Mouse (Mus musculus) spleen, adult 12 weeks (tissue): Measurements from ENCODE around the gene Btg2.

ENCODE experiments used
- DNase-seq: peaks from one replicate; pipeline ENCODE4 v3.0.0; 2022; ENCODE audit warnings: low spot score

Gene Btg2

DNA sequence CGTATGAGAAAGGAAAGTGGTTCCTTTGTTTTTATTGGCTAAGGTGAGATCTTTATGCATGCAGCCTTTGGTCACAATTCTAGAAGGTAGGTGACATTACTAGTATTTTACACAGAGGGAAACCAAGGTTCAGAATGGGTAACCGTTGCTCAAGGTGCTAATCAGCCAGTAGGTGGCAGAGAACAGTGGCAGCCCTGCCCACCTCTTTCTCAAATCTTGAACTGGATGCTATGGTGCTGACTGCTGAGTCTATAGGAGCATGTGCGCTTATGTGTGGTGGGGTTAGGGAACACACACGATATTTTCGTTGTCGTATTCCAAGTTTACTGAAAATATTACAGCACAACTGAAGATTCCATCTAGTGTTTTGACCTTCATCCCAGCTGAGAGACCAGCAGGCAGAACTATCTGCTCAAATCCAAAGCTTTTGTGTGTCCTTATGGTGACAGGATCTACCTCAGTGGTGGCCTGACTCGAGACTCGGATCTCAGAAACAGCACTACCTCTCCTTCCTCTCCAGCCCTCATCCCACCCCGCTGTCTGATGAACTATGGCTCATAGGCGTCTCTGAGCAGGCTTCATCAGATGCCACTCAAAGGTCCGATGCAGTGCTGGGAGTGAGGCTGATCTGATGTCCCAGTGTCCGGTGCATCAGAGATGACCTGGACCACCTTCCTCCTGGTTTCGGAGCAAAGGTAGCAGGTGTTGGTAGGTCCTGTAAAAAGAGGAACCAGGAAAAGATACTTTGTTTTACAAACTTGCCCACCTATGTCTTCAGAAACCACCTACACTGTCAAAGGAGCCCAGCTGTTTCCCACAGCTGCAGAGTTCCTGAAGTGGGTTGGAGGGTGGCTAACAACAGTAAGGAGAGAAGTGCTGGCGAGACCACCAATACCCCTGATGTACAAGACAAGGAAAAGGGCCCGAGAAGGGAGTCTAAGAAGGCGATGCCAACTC, 18.9 kb downstream of the Btg2 start:
- DNase-seq = no peak

DNA sequence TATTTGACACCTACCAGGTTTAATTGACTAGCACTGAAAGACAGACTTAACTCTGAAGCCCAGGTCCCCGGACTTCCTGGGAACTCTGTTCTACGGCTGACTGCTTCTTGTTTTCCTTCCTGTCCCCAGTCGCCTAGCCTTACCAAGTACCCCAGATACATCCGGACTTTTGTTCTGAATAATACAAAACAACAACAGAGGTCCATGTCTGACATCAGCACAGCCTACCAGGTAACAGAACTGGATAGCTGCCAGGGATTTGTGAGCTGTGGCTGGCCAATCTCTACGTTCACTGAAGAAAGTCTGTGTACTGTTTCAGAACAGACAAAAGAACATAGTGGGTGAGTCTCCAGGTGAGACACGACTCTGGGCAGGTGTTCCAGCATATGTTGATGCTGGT, 20.1 kb downstream of the Btg2 start:
- no peak for DNase-seq

DNA sequence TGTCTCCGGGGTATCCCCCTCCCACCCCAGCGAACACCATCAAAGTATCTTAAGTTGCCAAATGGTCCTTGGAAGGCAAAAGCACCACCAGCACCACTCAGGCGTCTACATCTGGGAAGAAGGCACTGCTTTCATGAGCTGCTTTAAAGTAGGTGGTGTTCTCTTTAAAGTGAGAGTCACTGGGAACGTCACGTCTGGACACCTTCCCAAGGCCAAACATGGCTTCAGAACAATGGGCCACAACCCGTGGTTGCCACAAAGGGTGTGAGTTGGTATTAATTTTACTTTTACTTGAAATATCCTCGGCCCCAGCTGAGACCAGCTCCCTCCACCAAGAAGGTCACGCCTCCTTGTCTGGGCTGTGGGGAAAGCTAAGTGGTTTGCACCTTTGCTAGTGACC, 21.2 kb downstream of the Btg2 start:
- DNase-seq = no peak

DNA sequence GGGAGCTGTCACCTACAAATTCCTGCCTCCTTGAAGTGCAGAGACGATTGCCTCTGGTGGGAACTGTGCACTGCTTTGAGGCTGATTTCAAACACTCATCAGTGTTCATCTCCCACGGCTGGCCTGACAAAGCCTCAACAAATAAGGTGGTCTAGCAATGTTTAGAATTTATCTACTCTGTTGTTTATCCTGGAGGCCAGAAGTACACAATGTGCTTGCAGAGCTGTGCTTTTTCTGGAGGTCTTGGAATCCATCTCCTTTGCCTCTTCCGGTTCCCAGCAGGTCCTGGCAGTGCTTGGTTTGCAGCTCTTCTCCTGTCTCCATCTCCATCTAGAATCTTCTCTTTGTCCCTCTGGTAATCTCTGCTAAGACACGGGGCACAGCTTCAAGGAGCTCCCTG, 22.6 kb downstream of the Btg2 start:
- no peak for DNase-seq

DNA sequence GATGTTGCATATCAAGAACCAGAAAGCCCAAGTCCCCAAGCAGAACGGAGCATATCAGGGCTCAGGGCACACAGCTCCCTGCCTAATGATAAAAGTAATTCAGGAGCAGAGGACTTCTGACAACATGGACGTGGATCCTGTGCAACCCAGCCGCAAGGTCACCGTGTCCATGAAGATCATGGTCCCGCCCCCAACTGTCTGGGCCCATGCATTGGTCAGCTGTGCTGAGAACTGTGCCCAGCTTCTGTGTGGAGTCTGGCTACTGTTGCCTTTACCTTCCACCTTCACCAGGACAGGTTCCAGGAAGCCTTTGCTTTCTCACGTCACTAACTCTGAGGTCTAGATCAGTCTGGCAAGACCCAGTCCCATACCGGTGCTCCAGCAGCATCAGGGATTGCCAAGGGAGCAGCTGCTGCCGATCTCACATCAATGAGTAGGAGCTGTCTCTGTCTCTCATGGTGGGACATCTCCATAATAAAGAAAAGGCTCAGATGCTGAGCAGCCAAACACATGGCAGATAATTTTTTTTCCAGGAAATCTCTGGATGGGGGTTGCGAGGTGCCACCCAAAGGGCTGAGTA, 23.2 kb downstream of the Btg2 start:
- no peak for DNase-seq

DNA sequence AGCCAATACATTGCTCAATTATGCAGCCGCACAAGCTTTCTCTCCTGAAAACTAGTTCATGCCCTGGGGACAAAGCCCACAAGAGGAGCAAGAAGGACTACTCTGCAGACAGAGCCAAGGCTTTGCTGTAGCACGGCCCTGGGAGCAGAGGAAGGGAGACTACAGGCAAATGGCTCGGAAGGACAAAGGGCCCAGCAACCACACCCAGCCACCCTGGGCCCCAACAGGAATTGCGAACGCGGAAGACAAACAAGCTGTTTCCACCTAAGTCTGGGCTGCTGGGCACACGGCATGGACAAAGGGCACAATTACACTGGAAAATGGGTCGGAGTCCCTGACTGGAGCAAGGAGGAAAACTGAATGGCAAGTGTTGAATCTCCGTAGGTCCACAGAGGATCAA, 23.9 kb downstream of the Btg2 start:
- no peak for DNase-seq

DNA sequence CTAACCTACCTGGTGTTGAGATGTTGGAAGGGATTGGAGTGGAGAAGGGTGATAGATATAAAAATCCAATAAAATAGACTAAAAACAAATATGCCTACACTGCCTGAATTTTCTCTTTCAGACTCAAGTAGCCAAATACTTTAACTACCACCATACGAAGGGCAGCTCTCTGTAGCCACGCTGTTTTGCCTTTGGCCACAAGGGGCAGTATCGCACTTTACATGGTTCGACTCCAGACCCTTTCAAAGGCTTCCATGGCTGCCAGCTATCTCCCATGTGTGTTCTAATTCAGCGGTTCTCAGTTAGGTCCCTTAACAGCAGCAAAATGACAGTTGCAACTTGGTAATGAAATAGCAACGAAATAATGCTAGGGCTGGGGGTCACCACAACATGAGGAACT, 25.7 kb downstream of the Btg2 start:
- DNase-seq = peak; percentile 69

DNA sequence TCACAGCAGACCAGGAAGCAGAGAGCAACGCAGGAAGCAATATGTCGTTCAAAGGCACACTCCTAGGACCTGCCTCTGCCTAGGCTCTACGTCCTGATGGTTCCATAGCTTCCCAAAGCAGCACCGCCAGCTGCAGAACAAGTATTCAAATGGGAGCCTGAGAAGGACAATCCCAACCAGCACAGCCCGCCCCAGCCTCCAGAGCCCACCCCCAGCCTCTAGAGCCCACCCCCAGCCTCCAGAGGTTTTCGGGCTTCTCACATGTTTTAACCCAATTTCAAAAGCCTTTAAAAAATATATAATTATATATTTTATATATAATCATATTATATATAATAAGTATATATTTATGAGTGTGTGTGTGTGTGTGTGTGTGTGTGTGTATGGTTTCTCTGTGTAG, 29.4 kb downstream of the Btg2 start:
- DNase-seq = no peak

DNA sequence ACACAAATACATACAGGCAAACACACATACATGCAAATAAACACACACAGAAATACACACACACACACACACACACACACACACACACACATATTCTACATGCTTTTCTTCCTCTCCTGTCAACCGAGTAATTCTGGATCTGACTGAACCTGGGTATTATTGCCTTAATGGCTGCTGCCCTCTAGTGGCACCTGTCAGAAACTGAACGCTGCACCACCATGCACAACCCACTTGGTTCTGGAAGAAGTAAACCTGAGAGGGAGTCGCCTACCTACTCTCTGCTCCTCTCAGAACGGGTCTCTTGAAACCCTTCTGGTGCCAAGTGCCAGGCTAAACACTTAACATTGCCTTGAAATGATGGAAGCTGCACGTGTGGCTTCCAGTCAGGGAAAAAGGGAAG, 30.2 kb downstream of the Btg2 start:
- DNase-seq = peak; percentile 52

DNA sequence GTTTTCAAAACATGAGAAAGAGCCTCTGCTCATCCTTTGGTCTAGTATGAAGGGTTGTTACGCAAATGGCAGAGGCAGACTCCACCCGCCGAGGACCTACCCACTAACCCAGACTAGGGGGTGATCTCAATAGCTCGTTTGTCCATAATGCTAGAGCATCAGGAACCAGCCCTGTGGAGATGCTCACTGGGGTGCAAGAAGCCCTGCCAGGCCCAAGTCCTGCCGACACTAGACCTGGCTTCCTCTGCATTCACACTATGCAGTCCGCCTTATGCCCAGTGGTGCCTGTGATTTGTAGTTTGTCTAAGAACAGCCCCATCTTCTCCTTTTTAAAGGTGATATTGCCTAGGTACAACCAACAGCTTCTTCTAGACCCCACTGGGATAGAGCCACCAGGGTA, 31.5 kb downstream of the Btg2 start:
- no peak for DNase-seq

DNA sequence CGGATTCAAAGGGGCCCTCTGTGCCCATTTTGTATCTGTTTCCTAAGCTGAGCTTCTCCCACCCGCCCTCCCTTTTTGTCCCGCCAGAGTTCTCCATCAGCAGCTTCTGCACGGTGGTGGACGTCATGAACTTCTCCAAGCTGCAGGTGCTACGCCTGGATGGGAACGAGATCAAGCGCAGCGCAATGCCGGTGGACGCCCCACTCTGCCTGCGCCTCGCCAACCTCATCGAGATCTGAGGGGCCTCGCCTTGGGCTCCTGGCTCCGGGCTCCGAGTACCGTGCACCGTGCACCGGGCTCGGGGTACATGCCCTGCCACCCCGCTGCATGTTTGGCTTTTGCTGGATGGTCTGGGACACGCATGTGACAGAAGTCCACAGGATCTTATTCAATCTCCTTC, 32.5 kb downstream of the Btg2 start:
- no peak for DNase-seq

DNA sequence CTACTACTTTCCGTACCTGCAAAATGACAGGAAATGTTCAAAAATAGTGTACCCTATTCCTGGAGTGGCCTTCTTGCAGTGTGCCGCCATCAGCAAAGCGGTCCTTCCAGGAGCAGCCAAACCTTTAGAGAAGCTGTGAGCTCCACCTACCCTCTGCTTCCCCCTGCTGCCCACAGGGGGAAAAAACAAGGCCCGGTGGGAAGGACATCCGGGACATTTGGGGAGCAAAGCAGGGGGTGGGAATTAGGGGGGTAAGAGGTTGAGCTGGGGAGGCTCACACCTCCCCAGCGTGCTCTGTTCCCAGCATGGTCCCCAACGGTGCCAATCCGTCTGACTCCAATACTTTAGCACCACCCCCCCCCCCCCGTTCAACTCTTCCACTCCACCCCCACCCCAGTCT, 32.9 kb downstream of the Btg2 start:
- no peak for DNase-seq

DNA sequence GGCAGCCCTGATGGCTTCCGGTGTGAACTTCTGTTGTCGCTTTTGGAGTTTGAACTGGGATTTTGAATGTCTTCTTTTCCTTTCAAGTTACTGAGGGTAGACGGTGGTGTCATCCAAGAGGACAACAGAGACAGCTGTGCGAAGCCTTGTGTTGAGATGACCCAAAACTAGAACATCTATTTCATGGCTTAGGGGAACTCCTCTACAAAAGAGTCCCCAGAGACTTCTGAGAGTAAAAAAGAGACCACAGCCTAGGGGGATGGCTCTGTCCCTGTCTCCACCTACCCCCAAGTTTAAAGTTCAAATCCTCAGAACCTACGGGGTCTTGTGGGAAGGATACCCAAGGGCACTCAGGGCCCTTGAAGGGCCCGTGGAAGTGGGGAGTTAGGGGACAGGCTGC, 34.1 kb downstream of the Btg2 start:
- no peak for DNase-seq

DNA sequence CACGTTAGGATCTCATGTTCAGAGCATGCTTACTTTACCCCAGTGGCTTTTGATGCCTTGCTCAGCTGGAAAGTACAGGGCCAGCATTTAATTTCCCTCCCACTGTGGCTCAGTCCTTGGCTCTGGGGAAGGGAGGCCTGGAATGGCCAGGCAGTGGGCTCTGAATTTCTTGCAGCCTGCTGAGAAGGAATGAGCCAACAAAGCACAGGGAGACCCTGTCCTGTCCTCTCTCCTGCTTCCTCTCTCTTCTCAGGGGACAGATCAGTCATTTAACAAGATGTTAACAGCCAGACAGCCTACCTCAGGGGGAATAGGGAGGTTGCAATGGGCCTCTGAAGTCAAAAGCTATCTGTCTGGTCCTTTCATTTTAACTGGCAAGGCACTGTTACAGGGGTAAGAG, 36.6 kb downstream of the Btg2 start:
- DNase-seq = no peak

DNA sequence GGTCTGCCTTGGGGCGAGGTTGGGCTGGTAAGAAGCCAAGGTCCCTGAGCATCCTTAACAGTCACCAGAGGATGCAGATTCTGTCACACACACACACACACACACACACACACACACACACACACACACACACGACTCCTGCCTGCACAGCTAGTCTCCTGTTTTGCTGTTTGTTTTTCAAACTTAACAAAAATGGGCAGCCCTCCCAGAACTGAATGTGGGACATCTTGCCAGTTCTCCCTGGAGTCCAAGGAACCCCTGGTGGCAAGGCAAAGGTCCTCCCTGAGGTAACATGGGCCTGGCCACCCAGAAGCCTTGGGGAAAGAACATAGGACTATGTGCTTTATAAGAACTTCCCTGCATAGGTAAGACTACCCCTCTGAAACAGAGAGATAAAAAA, 37.0 kb downstream of the Btg2 start:
- no peak for DNase-seq

DNA sequence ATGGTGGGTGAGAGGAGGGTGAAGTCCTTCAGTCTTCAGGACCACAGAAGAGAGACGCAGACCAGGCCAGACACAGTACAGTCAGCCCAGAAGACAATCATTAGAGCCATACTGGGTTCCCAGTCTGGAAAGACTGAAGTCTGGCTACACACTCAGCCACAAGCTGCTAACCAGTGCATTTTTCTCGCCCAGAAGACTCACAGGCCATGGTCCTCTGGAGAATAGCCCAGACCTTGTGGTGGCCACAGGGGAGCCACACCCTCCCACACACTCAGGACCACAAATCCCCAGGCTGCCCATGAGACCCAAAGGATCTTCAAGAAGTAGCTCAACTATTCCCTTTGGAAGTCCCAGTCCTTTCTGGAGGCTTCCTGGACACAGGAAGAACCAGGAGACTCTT, 39.6 kb downstream of the Btg2 start:
- DNase-seq = no peak

DNA sequence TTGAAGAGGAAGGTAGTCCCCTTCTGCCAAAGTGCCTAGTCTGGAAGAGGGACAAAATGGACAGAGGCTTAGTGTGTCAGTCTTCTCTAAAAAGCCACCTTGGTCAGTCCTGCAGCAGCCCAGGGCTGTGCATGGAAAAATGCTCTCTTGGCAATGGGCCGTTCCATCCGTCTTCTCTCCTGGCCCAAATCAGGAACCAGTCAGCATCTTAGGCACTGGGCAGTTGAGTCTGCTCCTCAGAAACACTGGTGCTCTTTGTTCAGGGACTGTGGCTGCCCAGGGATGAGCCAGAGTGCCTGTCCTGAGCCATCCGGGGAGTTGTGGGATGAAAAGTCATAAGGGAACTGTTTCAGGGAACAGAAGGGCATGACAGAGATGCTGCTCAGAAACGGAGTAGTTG, 40.6 kb downstream of the Btg2 start:
- DNase-seq = no peak

DNA sequence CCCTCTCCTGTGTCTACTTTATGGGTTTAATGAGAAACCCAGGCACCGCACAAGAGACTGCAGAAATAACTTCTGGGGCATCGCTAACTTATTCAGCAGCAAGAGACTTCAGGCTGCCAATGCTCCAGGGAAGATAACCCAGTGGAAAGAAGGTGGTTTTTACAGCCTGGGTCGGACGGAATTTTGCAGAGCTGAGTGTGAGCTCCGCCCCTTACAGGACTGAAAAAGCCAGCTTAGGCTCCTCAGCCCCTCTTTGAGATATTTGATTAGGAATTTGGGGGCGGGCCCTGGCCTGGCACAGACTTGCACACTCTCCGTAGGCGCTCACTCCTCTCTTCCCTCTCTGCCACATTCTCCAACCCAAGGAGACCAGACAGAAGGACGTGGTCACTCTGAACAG, 41.7 kb downstream of the Btg2 start, which contains the start of gene Fmod:
TSS of gene Fmod (plus strand) at position 83 of the 400 bp plus-strand sequence.
- DNase-seq = no peak

DNA sequence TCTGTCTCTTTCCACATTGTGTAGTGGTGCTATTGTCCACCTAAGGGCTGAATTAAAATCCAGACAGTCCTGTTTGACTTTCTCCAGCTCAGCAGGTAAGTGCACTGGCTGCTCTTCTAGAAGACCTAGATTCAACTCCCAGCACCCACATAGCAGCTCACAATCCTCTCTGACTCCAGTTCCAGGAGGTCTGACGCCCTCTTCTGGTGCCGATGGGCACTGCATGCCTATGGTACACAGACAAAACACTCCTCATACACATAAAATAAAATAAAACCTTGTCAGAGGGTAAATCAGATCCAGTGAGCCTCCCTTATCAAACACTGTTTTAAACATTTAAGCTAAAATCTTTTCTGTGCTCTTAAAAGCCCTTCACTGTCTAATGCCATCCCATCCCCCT, 42.4 kb downstream of the Btg2 start:
- no peak for DNase-seq

DNA sequence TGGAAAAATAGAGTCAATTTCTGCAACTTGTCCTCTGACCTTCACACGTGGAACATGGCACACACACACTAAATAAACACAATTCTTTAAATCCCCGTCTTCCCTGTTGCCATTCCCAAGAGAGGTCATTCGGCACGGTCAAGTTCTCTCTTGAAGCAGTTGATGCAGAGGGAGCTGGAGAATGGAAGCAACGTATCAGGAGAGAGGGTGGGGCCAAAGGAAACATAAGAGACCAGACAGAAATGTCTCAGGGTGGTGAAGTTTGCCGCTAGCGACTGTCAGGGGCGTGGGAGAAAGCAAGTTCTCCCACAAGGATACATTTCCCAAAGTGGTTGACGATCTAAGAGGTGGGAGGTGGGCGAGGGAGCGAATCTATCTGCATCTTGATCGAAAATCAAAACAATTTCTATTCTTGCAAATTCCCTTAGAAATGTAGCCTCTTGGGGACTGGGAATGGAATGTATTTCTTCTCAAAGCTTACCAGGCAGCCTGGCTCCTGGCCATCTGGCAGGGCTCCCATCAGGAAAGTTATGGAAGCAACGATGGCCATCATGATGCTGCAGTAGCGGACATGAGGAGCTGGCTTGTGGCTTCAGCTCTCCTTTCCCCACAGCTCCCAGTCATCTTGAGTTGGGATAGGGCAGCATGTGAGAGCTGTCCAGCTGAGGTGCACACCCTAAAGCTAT, 50.6 kb downstream of the Btg2 start:
- no peak for DNase-seq

DNA sequence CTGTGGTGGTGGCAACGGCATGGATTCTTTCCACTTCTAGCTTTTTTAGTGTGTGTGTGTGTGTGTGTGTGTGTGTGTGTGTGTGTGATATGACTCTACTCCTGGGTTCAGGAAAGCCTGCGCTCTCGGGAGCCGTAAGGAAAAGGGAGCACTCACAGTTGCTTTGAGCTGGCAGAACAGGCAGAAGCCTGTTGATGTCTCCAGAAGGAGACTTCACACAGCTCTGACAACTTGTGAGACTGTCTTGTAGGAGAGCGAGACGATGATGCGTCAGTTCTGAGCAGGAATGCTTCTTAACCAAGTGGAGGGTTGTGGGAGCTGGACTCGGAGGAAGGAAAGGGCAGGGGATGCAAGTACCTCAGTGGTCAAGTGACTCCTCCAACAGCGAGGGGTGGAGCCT, 52.2 kb downstream of the Btg2 start:
- no peak for DNase-seq

DNA sequence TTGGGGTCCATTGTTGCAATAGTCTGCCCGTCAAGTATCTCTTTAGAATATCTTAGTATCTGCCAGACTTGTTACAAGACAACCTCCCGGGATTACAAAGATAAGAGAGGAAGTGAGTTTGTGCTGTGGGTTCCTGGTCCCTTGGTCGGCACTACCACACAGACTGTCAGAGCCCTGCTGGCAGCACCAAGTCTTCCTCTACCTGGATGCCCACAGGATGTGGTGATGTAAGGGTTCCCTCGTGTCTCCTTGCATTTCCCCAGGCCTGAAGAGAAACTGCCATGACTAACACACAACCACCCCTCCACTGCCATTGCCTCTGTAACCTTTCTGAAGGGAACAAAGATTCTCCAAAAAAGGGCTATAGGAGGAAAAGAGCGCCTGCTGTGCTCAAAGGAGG, 52.9 kb downstream of the Btg2 start:
- no peak for DNase-seq
